Mouse (Mus musculus): Measurements from ENCODE around the gene Limch1. TPM values are rescaled to one million over a fixed set of nuclear protein-coding genes. Genes with fewer than 3 reads are reported as not detected.

Gene Limch1
- total RNA-seq, 2 experiments from 2014 or later: 99.5 to 124 TPM

GRCm38 (mm10) chr5:66947958-66948357 lies 202.3 kb downstream of the Limch1 start:
- intact Hi-C loops (cut with DNase I): no loop called here
- DNase-seq (ENCODE audit: low spot score in 2 of 2): peak; percentile 28 to 33

GRCm38 (mm10) chr5:66949098-66949692 lies 203.6 kb downstream of the Limch1 start:
- intact Hi-C loops (cut with DNase I): no loop called here
- no peak for DNase-seq (ENCODE audit: low spot score in 2 of 2)

GRCm38 (mm10) chr5:66953375-66953774 lies 207.7 kb downstream of the Limch1 start:
- intact Hi-C loops (cut with DNase I): no loop called here
- DNase-seq (ENCODE audit: low spot score in 2 of 2): no peak

GRCm38 (mm10) chr5:66953971-66954644 lies 208.5 kb downstream of the Limch1 start:
- DNase-seq (ENCODE audit: low spot score in 2 of 2): no peak

GRCm38 (mm10) chr5:66955245-66955644 lies 209.6 kb downstream of the Limch1 start:
- intact Hi-C loops (cut with DNase I): no loop called here

More at GRCm38 (mm10) chr5:66953971-66954644, 208.5 kb downstream of the Limch1 start:
- intact Hi-C loops (cut with DNase I): no loop called here

GRCm38 (mm10) chr5:66957656-66958055 lies 212.0 kb downstream of the Limch1 start:
- no peak for DNase-seq (ENCODE audit: low spot score in 2 of 2)
- intact Hi-C loops (cut with DNase I): no loop called here

More at GRCm38 (mm10) chr5:66955245-66955644, 209.6 kb downstream of the Limch1 start:
- DNase-seq (ENCODE audit: low spot score in 2 of 2): no peak

- no peak for DNase-seq (ENCODE audit: low spot score in 2 of 2)
- intact Hi-C loops (cut with DNase I): no loop called here
Measured at GRCm38 (mm10) chr5:66958118-66958517, 212.5 kb downstream of the Limch1 start.

- intact Hi-C loops (cut with DNase I): no loop called here
- DNase-seq (ENCODE audit: low spot score in 2 of 2): no peak
Measured at GRCm38 (mm10) chr5:66959968-66960367, 214.3 kb downstream of the Limch1 start.

GRCm38 (mm10) chr5:66965442-66965841 lies 219.8 kb downstream of the Limch1 start:
- intact Hi-C loops (cut with DNase I): loop anchor here (5.0 kb wide), 1 partner anchor 63 kb away; no protein-coding TSS in a partner anchor
- no peak for DNase-seq (ENCODE audit: low spot score in 2 of 2)

GRCm38 (mm10) chr5:66967147-66967546 lies 221.5 kb downstream of the Limch1 start:
- no peak for DNase-seq (ENCODE audit: low spot score in 2 of 2)
- intact Hi-C loops (cut with DNase I): loop anchor here (5.0 kb wide), 1 partner anchor 65 kb away; no protein-coding TSS in a partner anchor

- intact Hi-C loops (cut with DNase I): loop anchor here (5.0 kb wide), 1 partner anchor 65 kb away; no protein-coding TSS in a partner anchor
- DNase-seq (ENCODE audit: low spot score in 2 of 2): no peak
Measured at GRCm38 (mm10) chr5:66967646-66968045, 222.0 kb downstream of the Limch1 start.

GRCm38 (mm10) chr5:66968059-66968833 lies 222.6 kb downstream of the Limch1 start:
- DNase-seq (ENCODE audit: low spot score in 2 of 2): peak; percentile 38 to 62
- intact Hi-C loops (cut with DNase I): loop anchor here (5.0 kb wide), 1 partner anchor 66 kb away; no protein-coding TSS in a partner anchor

GRCm38 (mm10) chr5:66968925-66969711 lies 223.5 kb downstream of the Limch1 start:
- no peak for DNase-seq (ENCODE audit: low spot score in 2 of 2)
- intact Hi-C loops (cut with DNase I): loop anchor here (5.0 kb wide), 1 partner anchor 67 kb away; no protein-coding TSS in a partner anchor

GRCm38 (mm10) chr5:66975621-66976020 lies 230.0 kb downstream of the Limch1 start:
- DNase-seq (ENCODE audit: low spot score in 2 of 2): no peak
- intact Hi-C loops (cut with DNase I): no loop called here

GRCm38 (mm10) chr5:66979332-66980218 lies 233.9 kb downstream of the Limch1 start:
- DNase-seq (ENCODE audit: low spot score in 2 of 2): peak in 1 of 2 experiments; percentile 55
- intact Hi-C loops (cut with DNase I): loop anchor here (5.0 kb wide), 1 partner anchor 82 kb away; no protein-coding TSS in a partner anchor

- intact Hi-C loops (cut with DNase I): loop anchor here (5.0 kb wide), 1 partner anchor 84 kb away; no protein-coding TSS in a partner anchor
- DNase-seq (ENCODE audit: low spot score in 2 of 2): peak; percentile 32 to 88
Measured at GRCm38 (mm10) chr5:66980862-66981261, 235.2 kb downstream of the Limch1 start.

GRCm38 (mm10) chr5:66983104-66983503 lies 237.5 kb downstream of the Limch1 start:
- intact Hi-C loops (cut with DNase I): loop anchor here (5.0 kb wide), 1 partner anchor 86 kb away; no protein-coding TSS in a partner anchor

GRCm38 (mm10) chr5:66988926-66989325 lies 243.3 kb downstream of the Limch1 start:
- peak; percentile 19 to 31 for DNase-seq (ENCODE audit: low spot score in 2 of 2)
- intact Hi-C loops (cut with DNase I): loop anchor here (2.0 kb wide), 1 partner anchor 278 kb away; no protein-coding TSS in a partner anchor

More at GRCm38 (mm10) chr5:66983104-66983503, 237.5 kb downstream of the Limch1 start:
- no peak for DNase-seq (ENCODE audit: low spot score in 2 of 2)
